Mouse (Mus musculus) brain, embryonic 14.5 days (tissue): ENCODE measurements around the gene Tpd52l2. TPM values are rescaled to one million over a fixed set of nuclear protein-coding genes. Genes with fewer than 3 reads are reported as not detected.

ENCODE experiments used
- DNase-seq: peaks from one replicate; pipeline ENCODE4 v3.0.0-alpha.2; 2011; ENCODE audit warnings: low read depth
- CTCF ChIP-seq: fragments of 200-500 bp; IDR thresholded peaks from 2 replicates; pipeline ENCODE4 v1.5.1; 2012; ENCODE audit warnings: inconsistent platforms, mild to moderate bottlenecking, moderate library complexity, borderline replicate concordance; ENCODE audit not compliant: insufficient read depth, insufficient read length; ENCODE audit errors: extremely low read depth
- POLR2A ChIP-seq: fragments of 200-500 bp; IDR thresholded peaks from 2 replicates; pipeline ENCODE4 v1.6.1; 2012; ENCODE audit warnings: mild to moderate bottlenecking, inconsistent platforms, borderline replicate concordance; ENCODE audit not compliant: poor library complexity, insufficient read depth, insufficient read length, severe bottlenecking; ENCODE audit errors: extremely low read depth
- polyA plus RNA-seq: library from polyadenylated mRNA; depleted of rRNA; stranded (reverse); fragments of >200 nt; gene quantifications from 2 replicates; pipeline ENCODE4 v1.2.3, GENCODE M21; 2012

Tpd52l2 gene
- polyA plus RNA-seq, 1 experiment, result 94.9 TPM

DNA sequence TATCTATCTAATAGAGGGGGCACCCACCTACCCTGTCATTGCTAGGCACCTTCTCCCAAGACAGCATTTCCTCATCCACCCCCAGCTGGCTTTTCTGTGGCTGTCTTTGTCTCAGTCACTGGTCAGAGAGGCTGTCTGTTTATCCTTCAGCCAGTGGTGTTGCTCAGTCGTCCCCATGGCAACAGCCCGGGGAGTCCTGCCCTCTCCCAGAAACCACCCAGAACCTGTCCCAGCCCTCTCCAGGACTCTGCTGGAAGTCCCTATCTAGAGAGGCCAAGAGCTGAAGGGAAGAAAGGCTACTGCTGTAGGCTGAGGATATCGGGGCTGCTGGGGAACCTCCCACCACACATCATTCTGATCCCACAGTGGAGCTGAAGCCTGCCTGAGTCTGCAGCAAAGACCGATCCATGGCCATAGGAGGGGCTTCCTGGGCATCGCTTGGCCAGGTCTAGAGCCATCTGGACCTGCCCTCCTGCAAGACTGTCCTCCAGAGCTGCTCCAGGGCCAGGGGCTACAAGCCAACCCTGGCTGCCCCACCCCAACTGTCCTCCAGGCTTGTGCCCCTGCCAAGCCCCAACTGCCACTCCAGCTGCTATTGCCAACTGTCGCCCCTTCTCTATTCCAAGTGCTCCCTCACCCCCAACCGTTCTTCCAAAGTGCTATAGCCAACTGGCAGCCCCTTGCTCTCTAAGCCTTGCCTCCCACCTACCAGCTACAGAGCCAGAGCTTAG is 33.8 kb upstream of the Tpd52l2 start:
- no peak for TF ChIP-seq POLR2A
- no peak for TF ChIP-seq CTCF
- DNase-seq, result peak; percentile 58

DNA sequence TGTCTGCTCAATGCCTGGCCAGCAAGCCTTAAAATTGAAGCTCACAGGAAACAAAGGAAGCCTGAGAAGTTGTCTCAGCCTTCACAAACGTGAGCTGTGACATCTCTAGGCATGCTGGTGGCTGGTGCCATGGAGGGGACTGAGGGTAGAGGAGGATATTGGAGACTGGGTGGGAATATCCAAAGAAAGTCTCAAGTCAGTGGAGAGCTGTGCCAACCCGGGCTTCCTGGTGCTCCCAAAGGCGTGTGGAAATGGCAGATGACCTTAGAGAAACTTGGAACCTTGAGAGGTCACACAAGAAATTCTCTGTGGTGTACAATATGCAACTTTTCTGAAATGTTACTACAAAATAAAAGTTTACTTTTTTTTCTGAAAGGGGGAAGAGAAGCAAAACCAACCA is 31.5 kb upstream of the Tpd52l2 start:
- TF ChIP-seq CTCF, result no peak
- TF ChIP-seq POLR2A, result no peak
- no peak for DNase-seq

DNA sequence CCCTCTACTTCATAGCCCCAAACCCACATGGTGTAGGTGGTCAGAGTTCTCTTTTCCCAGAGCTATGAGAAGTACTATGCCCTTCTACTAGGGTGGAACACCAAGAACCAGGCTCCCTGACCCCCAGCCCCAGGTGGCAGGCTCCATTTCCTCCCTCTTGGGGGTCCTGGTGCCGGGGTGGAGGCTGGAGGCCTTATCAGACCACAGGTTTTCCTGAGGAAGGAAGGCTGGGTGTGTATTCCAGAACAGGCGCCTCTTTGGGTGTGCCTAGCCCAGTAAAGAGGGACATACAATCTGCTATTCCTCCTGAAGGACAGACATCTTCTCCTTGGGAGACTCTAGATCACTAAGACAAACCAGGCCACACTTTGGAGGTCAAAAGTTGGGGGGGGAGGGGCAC is 26.7 kb upstream of the Tpd52l2 start:
- no peak for TF ChIP-seq CTCF
- TF ChIP-seq POLR2A, result no peak
- DNase-seq, result no peak

DNA sequence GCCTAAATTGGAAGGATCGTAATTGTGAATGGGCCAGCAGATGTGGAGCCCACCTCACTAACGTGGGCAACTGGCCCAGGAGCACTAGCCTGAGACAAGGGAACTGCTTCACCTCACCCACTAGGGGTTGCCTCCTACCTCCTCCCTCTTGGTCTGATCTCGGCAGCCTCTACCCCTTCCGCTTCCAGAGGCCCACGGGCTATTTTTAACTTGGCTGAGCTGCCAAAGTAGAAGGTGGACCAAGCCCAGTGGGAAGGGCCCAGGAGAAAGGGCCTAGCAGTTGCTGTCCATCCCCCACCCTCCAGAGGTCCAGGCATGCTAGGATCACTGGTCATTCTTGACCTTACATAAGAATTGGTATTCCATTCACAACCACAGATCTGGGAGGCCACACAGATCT is 25.7 kb upstream of the Tpd52l2 start:
- DNase-seq, result no peak
- TF ChIP-seq POLR2A (no peak), CTCF (no peak)

GRCm38 (mm10) chr2:181472256-181472827 is 24.6 kb upstream of the Tpd52l2 start:
- DNase-seq, result no peak
- TF ChIP-seq CTCF (no peak), POLR2A (no peak)

GRCm38 (mm10) chr2:181483120-181483519 is 13.8 kb upstream of the Tpd52l2 start:
- DNase-seq, result no peak
- TF ChIP-seq POLR2A, result no peak
- TF ChIP-seq CTCF, result no peak

- TF ChIP-seq CTCF, result peak; percentile 6; the same call in 1 of the 2 replicates
- no peak for TF ChIP-seq POLR2A
- no peak for DNase-seq
These were observed 13.2 kb upstream of the Tpd52l2 start for GRCm38 (mm10) chr2:181483562-181484318.

DNA sequence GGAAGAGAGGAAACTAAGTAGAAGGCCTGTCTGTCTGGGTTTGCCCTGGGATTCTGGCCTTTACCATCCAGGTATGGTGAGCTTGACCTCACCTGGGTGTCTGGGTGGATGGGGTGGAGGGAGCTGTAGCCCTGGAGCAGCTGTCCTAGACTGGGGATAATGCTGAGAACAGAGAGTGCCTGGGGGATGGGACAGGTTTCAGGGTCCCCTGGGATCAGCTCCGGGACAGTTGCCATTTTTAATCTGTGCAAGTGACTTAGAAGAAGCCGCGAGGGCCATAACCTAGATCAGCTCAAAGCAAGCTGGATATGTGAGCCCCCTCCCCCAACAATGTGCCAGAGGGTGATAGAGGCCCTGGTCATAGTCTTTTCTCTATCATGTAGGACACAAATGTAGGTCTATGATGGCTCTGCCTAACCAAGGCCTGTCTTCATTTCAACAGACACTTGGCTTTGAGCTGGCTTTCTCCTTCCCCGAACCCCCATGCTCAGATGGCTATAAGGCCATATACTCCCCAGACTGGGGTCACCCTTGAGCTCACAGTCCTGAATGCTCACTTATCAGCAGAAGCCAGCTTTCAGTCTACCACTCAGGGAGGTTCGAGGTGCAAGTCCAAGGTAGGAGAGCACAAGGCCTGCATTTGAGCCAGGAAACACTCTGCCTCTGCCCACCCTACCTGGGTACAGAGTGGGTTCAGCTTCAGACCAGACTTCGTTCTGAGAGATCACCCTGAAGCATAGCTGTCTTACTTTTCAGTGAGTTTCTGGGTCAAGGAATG is 12.3 kb upstream of the Tpd52l2 start:
- no peak for DNase-seq
- TF ChIP-seq POLR2A (no peak), CTCF (no peak)

DNA sequence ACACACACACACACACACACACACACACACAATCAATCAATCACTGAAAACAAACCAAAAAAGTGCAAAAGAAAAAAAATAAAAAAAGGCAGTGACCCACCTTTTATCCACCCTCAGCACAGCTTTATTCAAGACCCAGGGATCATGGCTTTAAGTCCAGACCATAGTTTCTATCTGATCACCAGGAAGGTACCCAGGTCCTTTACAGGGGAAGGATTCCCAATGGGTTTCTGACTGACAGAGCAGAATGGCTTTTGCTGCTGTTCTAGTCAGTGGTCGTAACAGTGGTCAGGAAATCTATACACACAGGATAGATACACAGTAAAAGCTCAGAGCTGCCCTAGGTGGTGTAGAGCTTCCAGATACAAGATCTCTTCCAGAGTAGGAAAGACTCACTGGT is 11.2 kb upstream of the Tpd52l2 start:
- TF ChIP-seq POLR2A (no peak), CTCF (no peak)
- DNase-seq, result no peak

- TF ChIP-seq CTCF (no peak), POLR2A (no peak)
- DNase-seq, result no peak
These were observed 9.3 kb upstream of the Tpd52l2 start for GRCm38 (mm10) chr2:181487338-181488277.

GRCm38 (mm10) chr2:181491432-181492205 is 5.3 kb upstream of the Tpd52l2 start:
- DNase-seq, result no peak
- no peak for TF ChIP-seq POLR2A
- TF ChIP-seq CTCF, result no peak
